ENCODE assay signal across 8 mouse cellular contexts in the genomic region with DNA sequence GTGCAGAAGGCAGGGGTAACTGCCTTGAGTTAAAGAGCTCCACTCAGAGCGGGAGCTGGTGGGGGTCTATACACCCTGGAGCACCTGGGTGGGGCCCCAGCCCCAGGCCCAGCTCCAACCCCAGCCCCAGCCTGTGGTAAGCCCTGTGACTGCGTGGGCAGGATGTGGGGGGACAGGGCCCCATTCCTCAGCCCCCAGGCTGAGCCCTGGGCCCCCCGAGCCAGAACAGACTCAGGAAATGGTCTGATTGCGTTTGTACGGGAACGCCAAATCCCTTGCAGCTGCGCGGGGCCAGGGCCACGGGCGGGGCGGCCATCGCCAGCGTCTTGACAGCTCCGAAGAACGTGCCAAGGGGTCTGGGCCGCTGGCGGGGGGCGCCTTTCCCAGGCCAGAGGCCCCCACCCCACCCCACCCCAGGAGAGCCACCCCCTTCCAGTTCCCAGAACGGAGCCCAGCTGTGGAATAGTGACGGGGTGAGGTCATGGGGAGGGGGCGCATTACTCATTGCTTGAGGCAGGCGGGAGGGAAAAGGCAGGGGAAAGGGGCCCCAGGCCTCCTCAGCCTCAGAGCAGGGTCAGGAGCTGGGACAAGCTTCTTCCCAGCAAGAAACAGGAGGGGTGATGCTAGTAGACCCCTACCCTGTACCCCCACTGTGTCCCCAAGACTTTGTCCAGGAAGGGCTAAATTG. TPM values are rescaled to one million over a fixed set of nuclear protein-coding genes. Genes with fewer than 3 reads are reported as not detected.
DNase-seq lines count a peak whose midpoint lies in the region; ATAC-seq and TF ChIP-seq lines count a peak whose summit lies in the region.

No protein-coding gene starts in this region.

- TF ChIP-seq CTCF in ES-Bruce4 (IDR thresholded peaks at IDR 0.05; ENCODE audit: low read depth, low read length): no peak

- H3K4me1 ChIP-seq in ES-Bruce4 (ENCODE audit: control insufficient read depth, insufficient read depth, low read length): no peaks in the 10 kb centered on the region
- H3K4me1 ChIP-seq in hindbrain, embryonic 16.5 days (ENCODE audit: control insufficient read depth, insufficient read depth, low read depth, low read length): peaks cover 10% of the 10 kb centered on the region
- peaks cover 28% of the 10 kb centered on the region for H3K4me1 ChIP-seq in midbrain, embryonic 13.5 days (replicated peaks)

- intact Hi-C loops in gastrocnemius, postnatal 14 days (cut with DNase I; ENCODE audit: low total_unique reads): no loop called here
- intact Hi-C loops in left cerebral cortex, postnatal 4 days (cut with DNase I): no loop called here

- no peak for TF ChIP-seq POLR2A in ES-Bruce4 (IDR thresholded peaks at IDR 0.05; ENCODE audit: insufficient read depth, low read length)

- 0 out of 2 replicates have a peak overlapping the region, but pooled peaks have one; percentile 19 for H3K4me3 ChIP-seq in ES-Bruce4 (ENCODE audit: low read depth, low read length)
- H3K4me3 ChIP-seq in hindbrain, embryonic 16.5 days (ENCODE audit: low read length): peak overlapping the region; percentile 26
- H3K4me3 ChIP-seq in midbrain, embryonic 13.5 days (replicated peaks): peak overlapping the region; percentile 29

- DNase-seq in ZHBTc4 (ENCODE audit: low read depth, low spot score): peak; percentile 16
- peak; percentile 87 for DNase-seq in gastrocnemius, postnatal 14 days
- DNase-seq in thymus, postnatal 25 days: peak; percentile 74
- DNase-seq in left cerebral cortex, postnatal 4 days: no peak
- no peak for DNase-seq in right cerebral cortex, postnatal 25 days

- no peaks in the 10 kb centered on the region for H3K9me3 ChIP-seq in ES-Bruce4 (replicated peaks; ENCODE audit: control insufficient read depth, insufficient read depth, low read length, poor library complexity, severe bottlenecking)
- no peaks in the 10 kb centered on the region for H3K9me3 ChIP-seq in hindbrain, embryonic 16.5 days (ENCODE audit: control insufficient read depth, low read length)
- no peaks in the 10 kb centered on the region for H3K9me3 ChIP-seq in midbrain, embryonic 13.5 days

- peak overlapping the region; percentile 48 for H3K9ac ChIP-seq in ES-Bruce4 (ENCODE audit: low read depth, poor library complexity, severe bottlenecking)
- peak overlapping the region; percentile 33 for H3K9ac ChIP-seq in hindbrain, embryonic 16.5 days (ENCODE audit: low read depth, low read length)
- peak overlapping the region; percentile 68 for H3K9ac ChIP-seq in midbrain, embryonic 13.5 days (replicated peaks)

- H3K36me3 ChIP-seq in ES-Bruce4 (ENCODE audit: control insufficient read depth, insufficient read depth, low read length, poor library complexity, severe bottlenecking): no peaks in the 10 kb centered on the region
- H3K36me3 ChIP-seq in hindbrain, embryonic 16.5 days (ENCODE audit: control insufficient read depth, insufficient read depth, low read length): no peaks in the 10 kb centered on the region
- no peaks in the 10 kb centered on the region for H3K36me3 ChIP-seq in midbrain, embryonic 13.5 days

- peak; percentile 69 for ATAC-seq in hindbrain, embryonic 16.5 days
- peak; percentile 76 for ATAC-seq in midbrain, embryonic 13.5 days

- TF ChIP-seq EP300 in ES-Bruce4 (IDR thresholded peaks at IDR 0.05; ENCODE audit: insufficient read depth, low read depth, low read length): no peak

- H3K4me2 ChIP-seq in hindbrain, embryonic 16.5 days (ENCODE audit: low read length): peak overlapping the region; percentile 51
- peak overlapping the region; percentile 61 for H3K4me2 ChIP-seq in midbrain, embryonic 13.5 days (replicated peaks)

- H3K27me3 ChIP-seq in ES-Bruce4 (ENCODE audit: control insufficient read depth, insufficient read depth, low read length, poor library complexity, severe bottlenecking): no peaks in the 10 kb centered on the region
- no peaks in the 10 kb centered on the region; the same call in 1 of the 2 replicates for H3K27me3 ChIP-seq in hindbrain, embryonic 16.5 days (replicated peaks; ENCODE audit: control insufficient read depth, insufficient read depth, low read length)
- no peaks in the 10 kb centered on the region for H3K27me3 ChIP-seq in midbrain, embryonic 13.5 days

- under 1% methylated on average over 19 of the region's 22 CpGs for WGBS in hindbrain, embryonic 16.5 days
- 2% methylated on average over 22 of the region's 22 CpGs for WGBS in midbrain, embryonic 13.5 days

- H3K27ac ChIP-seq in ES-Bruce4 (ENCODE audit: insufficient read depth, low read length): no peak overlapping the region
- H3K27ac ChIP-seq in hindbrain, embryonic 16.5 days (ENCODE audit: low read depth, low read length): peak overlapping the region; percentile 48
- peak overlapping the region; percentile 69 for H3K27ac ChIP-seq in midbrain, embryonic 13.5 days

RNA-seq across cellular contexts. Expression of gene Tnnt3, which starts 16.9 kb away (rescaled TPM):
- 2.1 and 2.7 TPM in 2 replicates for polyA plus RNA-seq in ES-Bruce4 (2011; ENCODE audit: insufficient read depth, insufficient read length, low read depth, missing spikeins)
- over 10,000 TPM; 22,199 to 23,470 TPM for total RNA-seq in gastrocnemius, postnatal 14 days (2021)
- polyA plus RNA-seq in hindbrain, embryonic 16.5 days (2015; fragmentation: Nextera tagmentation; extraction: Ambion mirVana): 3.1 and 25.7 TPM in 2 replicates
- polyA plus RNA-seq in midbrain, embryonic 13.5 days (2015; fragmentation: Nextera tagmentation; extraction: Ambion mirVana): 0.68 and 1.0 TPM in 2 replicates
- 1 to 10 TPM in 1 of 2 experiments, not detected in 1; 1.3 TPM for total RNA-seq in left cerebral cortex, postnatal 4 days (2021)

RNA-seq across cellular contexts. Expression of gene Lsp1, which starts 21.1 kb away (rescaled TPM):
- 3.7 and 6.0 TPM in 2 replicates for polyA plus RNA-seq in ES-Bruce4 (2011; ENCODE audit: insufficient read depth, insufficient read length, low read depth, missing spikeins)
- 10 to 100 TPM; 22.2 to 35.0 TPM for total RNA-seq in gastrocnemius, postnatal 14 days (2021)
- 5.5 and 6.0 TPM in 2 replicates for polyA plus RNA-seq in hindbrain, embryonic 16.5 days (2015; fragmentation: Nextera tagmentation; extraction: Ambion mirVana)
- 6.5 and 6.9 TPM in 2 replicates for polyA plus RNA-seq in midbrain, embryonic 13.5 days (2015; fragmentation: Nextera tagmentation; extraction: Ambion mirVana)
- 1 to 10 TPM; 5.5 to 5.7 TPM for total RNA-seq in left cerebral cortex, postnatal 4 days (2021)

RNA-seq across cellular contexts. Expression of gene Tnni2, which starts 40.1 kb away (rescaled TPM):
- polyA plus RNA-seq in ES-Bruce4 (2011; ENCODE audit: insufficient read depth, insufficient read length, low read depth, missing spikeins): 2.1 and 4.8 TPM in 2 replicates
- over 10,000 TPM; 14,029 to 14,677 TPM for total RNA-seq in gastrocnemius, postnatal 14 days (2021)
- 2.0 and 22.5 TPM in 2 replicates for polyA plus RNA-seq in hindbrain, embryonic 16.5 days (2015; fragmentation: Nextera tagmentation; extraction: Ambion mirVana)
- polyA plus RNA-seq in midbrain, embryonic 13.5 days (2015; fragmentation: Nextera tagmentation; extraction: Ambion mirVana): 0.59 and 0.75 TPM in 2 replicates
- not detected for total RNA-seq in left cerebral cortex, postnatal 4 days (2021)

RNA-seq across cellular contexts. Expression of gene Syt8, which starts 47.1 kb away (rescaled TPM):
- 0.82 TPM in 1 of 2 replicates, not detected in the other for polyA plus RNA-seq in ES-Bruce4 (2011; ENCODE audit: insufficient read depth, insufficient read length, low read depth, missing spikeins)
- not detected for total RNA-seq in gastrocnemius, postnatal 14 days (2021)
- not detected in 2 replicates for polyA plus RNA-seq in hindbrain, embryonic 16.5 days (2015; fragmentation: Nextera tagmentation; extraction: Ambion mirVana)
- polyA plus RNA-seq in midbrain, embryonic 13.5 days (2015; fragmentation: Nextera tagmentation; extraction: Ambion mirVana): not detected in 2 replicates
- total RNA-seq in left cerebral cortex, postnatal 4 days (2021): not detected

RNA-seq across cellular contexts. Expression of gene Mrpl23, which starts 50.8 kb away (rescaled TPM):
- polyA plus RNA-seq in ES-Bruce4 (2011; ENCODE audit: insufficient read depth, insufficient read length, low read depth, missing spikeins): 15.1 and 15.2 TPM in 2 replicates
- total RNA-seq in gastrocnemius, postnatal 14 days (2021): 1 to 10 TPM; 5.0 to 5.2 TPM
- polyA plus RNA-seq in hindbrain, embryonic 16.5 days (2015; fragmentation: Nextera tagmentation; extraction: Ambion mirVana): 22.3 and 26.2 TPM in 2 replicates
- 12.8 and 13.7 TPM in 2 replicates for polyA plus RNA-seq in midbrain, embryonic 13.5 days (2015; fragmentation: Nextera tagmentation; extraction: Ambion mirVana)
- 10 to 100 TPM in 1 of 2 experiments, 1 to 10 TPM in 1; 9.4 to 11.5 TPM for total RNA-seq in left cerebral cortex, postnatal 4 days (2021)

Comparison
In these comparisons a context has a peak if more than half of its experiments do, and no peak if none do; other contexts are left out.
1. DNase-seq: peak in ZHBTc4 (single experiment), gastrocnemius, postnatal 14 days (single experiment) and thymus, postnatal 25 days (single experiment); none in left cerebral cortex, postnatal 4 days (single experiment) and right cerebral cortex, postnatal 25 days (single experiment).
2. Peak in every context shown above with its lines, with median percentiles within 50 percentile points of each other: H3K4me3 ChIP-seq and H3K9ac ChIP-seq.